Mouse (Mus musculus) E14TG2a.4 (cell line): Measurements from ENCODE around the gene Atp6v1e1.

ENCODE experiments used
- CTCF ChIP-seq: conservative IDR thresholded peaks from 2 replicates; pipeline ENCODE4 v1.5.1; 2014; ENCODE audit warnings: low read length
- POU5F1 ChIP-seq: IDR thresholded peaks from 2 replicates; pipeline ENCODE4 v1.6.1; 2014; ENCODE audit warnings: low read length, borderline replicate concordance

- TF ChIP-seq CTCF (no peak), POU5F1 (no peak)
Observed at GRCm38 (mm10) chr6:120830056-120830455, 7.5 kb upstream of the Atp6v1e1 start.
